Mouse (Mus musculus): ENCODE results near the gene Lcmt1. TPM values are rescaled to one million over a fixed set of nuclear protein-coding genes. Genes with fewer than 3 reads are reported as not detected.

Gene Lcmt1
- 3.5 and 7.9 TPM in 2 replicates for polyA plus RNA-seq (2012)

- TF ChIP-seq GATA1 (IDR thresholded peaks at IDR 0.05; ENCODE audit: low read length), result no peak
Measured at GRCm38 (mm10) chr7:123369759-123370481, at the start of gene Lcmt1, which contains the start of gene Arhgap17. Lcmt1 (plus strand) TSS chr7:123369784. Arhgap17 (minus strand) TSS chr7:123369915.

GRCm38 (mm10) chr7:123322452-123323121 lies 47.0 kb upstream of the Lcmt1 start:
- no peak for TF ChIP-seq GATA1 (IDR thresholded peaks at IDR 0.05; ENCODE audit: low read length)

- no peak for TF ChIP-seq GATA1 (IDR thresholded peaks at IDR 0.05; ENCODE audit: low read length)
Measured at GRCm38 (mm10) chr7:123323388-123323787, 46.2 kb upstream of the Lcmt1 start.

- no peak for TF ChIP-seq GATA1 (IDR thresholded peaks at IDR 0.05; ENCODE audit: low read length)
Measured at GRCm38 (mm10) chr7:123324105-123324504, 45.5 kb upstream of the Lcmt1 start.

GRCm38 (mm10) chr7:123326062-123326461 lies 43.5 kb upstream of the Lcmt1 start:
- no peak for TF ChIP-seq GATA1 (IDR thresholded peaks at IDR 0.05; ENCODE audit: low read length)

- no peak for TF ChIP-seq GATA1 (IDR thresholded peaks at IDR 0.05; ENCODE audit: low read length)
Measured at GRCm38 (mm10) chr7:123326901-123327300, 42.7 kb upstream of the Lcmt1 start.

GRCm38 (mm10) chr7:123327909-123328308 lies 41.7 kb upstream of the Lcmt1 start:
- no peak for TF ChIP-seq GATA1 (IDR thresholded peaks at IDR 0.05; ENCODE audit: low read length)

- TF ChIP-seq GATA1 (IDR thresholded peaks at IDR 0.05; ENCODE audit: low read length), result no peak
Measured at GRCm38 (mm10) chr7:123330506-123330905, 39.1 kb upstream of the Lcmt1 start.

GRCm38 (mm10) chr7:123336322-123336721 lies 33.3 kb upstream of the Lcmt1 start:
- no peak for TF ChIP-seq GATA1 (IDR thresholded peaks at IDR 0.05; ENCODE audit: low read length)

GRCm38 (mm10) chr7:123338351-123338750 lies 31.2 kb upstream of the Lcmt1 start:
- no peak for TF ChIP-seq GATA1 (IDR thresholded peaks at IDR 0.05; ENCODE audit: low read length)

- no peak for TF ChIP-seq GATA1 (IDR thresholded peaks at IDR 0.05; ENCODE audit: low read length)
Measured at GRCm38 (mm10) chr7:123341896-123342295, 27.7 kb upstream of the Lcmt1 start.

GRCm38 (mm10) chr7:123344079-123344780 lies 25.4 kb upstream of the Lcmt1 start:
- TF ChIP-seq GATA1 (IDR thresholded peaks at IDR 0.05; ENCODE audit: low read length), result no peak

- no peak for TF ChIP-seq GATA1 (IDR thresholded peaks at IDR 0.05; ENCODE audit: low read length)
Measured at GRCm38 (mm10) chr7:123345041-123345544, 24.5 kb upstream of the Lcmt1 start.

- TF ChIP-seq GATA1 (IDR thresholded peaks at IDR 0.05; ENCODE audit: low read length), result no peak
Measured at GRCm38 (mm10) chr7:123346631-123347290, 22.8 kb upstream of the Lcmt1 start.

- TF ChIP-seq GATA1 (IDR thresholded peaks at IDR 0.05; ENCODE audit: low read length), result no peak
Measured at GRCm38 (mm10) chr7:123349813-123350212, 19.8 kb upstream of the Lcmt1 start.

Measured in G1E-ER4 (cell line).